Mouse (Mus musculus): Measurements from ENCODE around the gene Flt1.
A peak's percentile ranks its signal among the peaks of the same experiment; 100 is the strongest.

Flt1 gene

GRCm38 (mm10) chr5:147725831-147726700 lies at the start of gene Flt1:
TSS of gene Flt1 (minus strand) at chr5:147726011.
- peak; percentile 53 for DNase-seq (ENCODE audit: low spot score)

- no peak for DNase-seq (ENCODE audit: low spot score)
Measured at GRCm38 (mm10) chr5:147775222-147775621, 49.4 kb upstream of the Flt1 start.

- DNase-seq (ENCODE audit: low spot score), result no peak
Measured at GRCm38 (mm10) chr5:147769918-147770317, 44.1 kb upstream of the Flt1 start.

- DNase-seq (ENCODE audit: low spot score), result no peak
Measured at GRCm38 (mm10) chr5:147764061-147764460, 38.2 kb upstream of the Flt1 start.

- peak; percentile 32 for DNase-seq (ENCODE audit: low spot score)
Measured at GRCm38 (mm10) chr5:147761984-147762383, 36.2 kb upstream of the Flt1 start.

- peak; percentile 10 for DNase-seq (ENCODE audit: low spot score)
Measured at GRCm38 (mm10) chr5:147761275-147761674, 35.5 kb upstream of the Flt1 start.

- DNase-seq (ENCODE audit: low spot score), result no peak
Measured at GRCm38 (mm10) chr5:147758640-147759319, 33.0 kb upstream of the Flt1 start.

- DNase-seq (ENCODE audit: low spot score), result no peak
Measured at GRCm38 (mm10) chr5:147757832-147758587, 32.2 kb upstream of the Flt1 start.

GRCm38 (mm10) chr5:147752914-147753341 lies 27.1 kb upstream of the Flt1 start:
- peak; percentile 27 for DNase-seq (ENCODE audit: low spot score)

- peak; percentile 68 for DNase-seq (ENCODE audit: low spot score)
Measured at GRCm38 (mm10) chr5:147751673-147752130, 25.9 kb upstream of the Flt1 start.

GRCm38 (mm10) chr5:147749972-147750371 lies 24.2 kb upstream of the Flt1 start:
- DNase-seq (ENCODE audit: low spot score), result peak; percentile 59

GRCm38 (mm10) chr5:147748081-147748581 lies 22.3 kb upstream of the Flt1 start:
- peak; percentile 66 for DNase-seq (ENCODE audit: low spot score)

GRCm38 (mm10) chr5:147744900-147745653 lies 19.3 kb upstream of the Flt1 start:
- DNase-seq (ENCODE audit: low spot score), result no peak

- no peak for DNase-seq (ENCODE audit: low spot score)
Measured at GRCm38 (mm10) chr5:147742468-147743111, 16.8 kb upstream of the Flt1 start.

- DNase-seq (ENCODE audit: low spot score), result no peak
Measured at GRCm38 (mm10) chr5:147736766-147737280, 11.0 kb upstream of the Flt1 start.

GRCm38 (mm10) chr5:147733682-147734081 lies 7.9 kb upstream of the Flt1 start:
- DNase-seq (ENCODE audit: low spot score), result peak; percentile 48

GRCm38 (mm10) chr5:147732926-147733325 lies 7.1 kb upstream of the Flt1 start:
- DNase-seq (ENCODE audit: low spot score), result no peak

- DNase-seq (ENCODE audit: low spot score), result no peak
Measured at GRCm38 (mm10) chr5:147727481-147727880, 1.7 kb upstream of the Flt1 start.

- peak; percentile 38 for DNase-seq (ENCODE audit: low spot score)
Measured at GRCm38 (mm10) chr5:147726701-147727393, 1.0 kb upstream of the Flt1 start.
